Mouse (Mus musculus) mesoderm, embryonic 11.5 days (tissue): ENCODE data around the gene 6030458C11Rik.
A peak's percentile ranks its signal among the peaks of the same experiment; 100 is the strongest.
"Not testable (repeated sequence)": the region's sequence is repeated elsewhere in the genome, so short reads cannot be mapped to it uniquely, and the experiment has no call there.

ENCODE experiments used
- DNase-seq: peaks from one replicate; pipeline ENCODE4 v3.0.0-alpha.2; 2012; ENCODE audit warnings: low read depth, low spot score

6030458C11Rik gene

DNA sequence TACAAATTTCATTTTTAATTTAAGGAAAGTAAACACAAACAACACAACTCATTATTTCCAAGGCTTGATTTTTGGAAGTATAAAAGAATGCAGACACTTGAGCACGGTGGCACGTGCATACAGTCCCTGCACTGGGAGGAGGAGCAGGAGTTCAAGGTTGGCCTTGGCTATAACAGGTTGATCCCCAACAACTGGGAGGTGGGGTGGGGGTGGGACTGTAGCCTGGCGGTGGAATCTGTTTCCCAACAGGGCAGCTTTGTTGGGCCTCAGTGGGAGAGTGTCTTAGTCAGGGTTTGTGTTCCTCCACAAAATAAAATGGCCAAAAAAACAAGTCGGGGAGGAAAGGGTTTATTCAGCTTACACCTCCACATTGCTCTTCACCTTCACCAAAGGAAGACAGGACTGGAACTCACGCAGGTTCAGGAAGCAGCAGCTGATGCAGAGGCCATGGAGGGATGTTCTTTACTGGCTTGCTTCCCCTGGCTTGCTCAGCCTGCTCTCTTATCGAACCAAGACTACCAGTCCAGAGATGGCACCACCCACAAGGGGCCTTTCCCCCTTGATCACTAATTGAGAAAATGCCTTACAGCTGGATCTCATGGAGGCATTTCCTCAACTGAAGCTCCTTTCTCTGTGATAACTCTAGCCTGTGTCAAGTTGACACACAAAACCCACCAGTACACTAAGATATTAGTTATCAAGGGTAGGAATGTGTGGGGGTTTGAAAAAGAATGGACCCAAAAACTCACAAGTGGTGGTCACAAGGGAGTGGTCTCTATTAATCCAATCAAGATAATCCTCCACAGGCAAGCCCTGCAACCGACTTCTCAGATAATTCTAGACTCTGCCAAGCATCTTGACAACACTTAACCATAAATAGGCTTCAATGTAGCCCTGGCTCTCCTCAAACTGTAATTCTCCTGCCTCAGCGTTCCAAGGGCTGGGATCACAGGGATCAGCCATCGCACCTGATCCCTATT lies 1.7 kb downstream of the 6030458C11Rik start:
- DNase-seq: no peak

DNA sequence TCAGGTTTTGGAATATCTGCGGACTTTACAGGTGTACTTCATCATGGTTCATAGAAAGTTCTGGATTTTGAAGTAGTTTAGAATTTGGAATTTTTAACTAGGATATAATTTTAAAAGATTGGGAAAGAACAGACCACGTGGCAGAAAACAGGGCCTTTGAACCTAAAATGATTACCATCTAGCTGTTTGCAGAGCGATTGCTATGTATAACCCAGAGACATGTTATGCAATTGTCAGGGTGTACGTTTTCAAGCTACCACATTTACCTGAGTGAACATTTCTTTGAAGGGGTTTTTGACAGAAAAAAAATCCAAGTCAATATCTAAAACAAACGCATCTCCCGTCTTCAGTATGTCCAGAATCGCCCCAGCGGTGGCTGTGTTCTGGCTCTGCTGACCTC lies 6.9 kb downstream of the 6030458C11Rik start:
- DNase-seq: no peak

DNA sequence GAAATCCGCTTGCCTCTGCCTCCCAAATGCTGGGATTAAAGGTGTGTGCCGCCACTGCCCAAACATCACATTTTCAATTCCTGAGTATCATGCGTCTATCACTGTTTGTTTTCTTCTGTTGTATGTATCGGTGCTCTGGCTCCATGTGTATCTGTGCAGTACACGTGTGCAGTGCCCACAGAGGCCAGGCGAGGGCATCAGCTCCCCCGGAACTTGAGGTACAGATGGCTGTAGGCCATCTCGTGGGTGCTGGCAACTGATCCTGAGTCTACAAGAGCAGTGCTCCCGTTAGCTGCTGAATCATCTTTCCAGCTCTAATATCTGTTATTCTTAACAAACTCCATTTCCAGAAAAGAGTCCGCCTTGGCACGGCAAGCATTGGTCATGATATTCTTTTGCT lies 11.8 kb downstream of the 6030458C11Rik start:
- no peak for DNase-seq

DNA sequence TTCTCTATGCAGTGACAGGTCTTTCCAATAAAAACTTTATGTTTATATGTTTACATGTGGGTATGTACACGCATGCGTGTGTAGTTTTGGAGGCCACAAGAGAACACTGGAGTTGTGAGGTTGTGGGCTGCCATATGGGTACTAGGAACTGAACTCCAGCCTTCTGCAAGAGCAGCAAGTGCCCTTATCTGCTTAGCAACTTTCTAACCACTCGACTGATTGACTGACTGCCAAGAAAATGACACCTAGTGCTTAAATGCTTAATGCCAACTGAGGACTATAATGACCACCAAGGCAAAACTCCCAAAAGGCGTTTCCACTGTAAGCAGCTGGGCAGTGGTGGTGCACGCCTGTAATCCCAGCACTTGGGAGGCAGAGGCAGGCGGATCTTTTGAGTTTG lies 15.1 kb downstream of the 6030458C11Rik start:
- DNase-seq: no peak

DNA sequence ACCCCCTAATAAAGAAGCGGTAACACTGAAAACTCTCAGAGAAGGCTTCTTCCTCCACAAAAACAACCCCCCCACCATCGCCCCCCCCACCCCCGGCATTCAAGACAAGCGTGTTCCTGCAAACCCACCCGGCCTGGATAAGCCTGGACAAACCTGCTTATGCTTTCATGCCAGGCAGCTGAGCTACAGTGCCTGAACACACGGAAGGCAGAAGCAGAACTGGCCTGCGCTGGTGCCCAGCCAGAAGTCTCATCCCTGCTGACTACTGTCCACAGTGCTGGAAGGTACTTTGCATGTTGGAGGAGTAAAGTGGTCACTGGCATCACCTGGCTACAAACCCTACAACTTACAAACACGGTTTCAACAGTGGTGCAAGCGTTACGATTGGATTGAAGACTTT lies 17.4 kb downstream of the 6030458C11Rik start:
- DNase-seq: no peak

DNA sequence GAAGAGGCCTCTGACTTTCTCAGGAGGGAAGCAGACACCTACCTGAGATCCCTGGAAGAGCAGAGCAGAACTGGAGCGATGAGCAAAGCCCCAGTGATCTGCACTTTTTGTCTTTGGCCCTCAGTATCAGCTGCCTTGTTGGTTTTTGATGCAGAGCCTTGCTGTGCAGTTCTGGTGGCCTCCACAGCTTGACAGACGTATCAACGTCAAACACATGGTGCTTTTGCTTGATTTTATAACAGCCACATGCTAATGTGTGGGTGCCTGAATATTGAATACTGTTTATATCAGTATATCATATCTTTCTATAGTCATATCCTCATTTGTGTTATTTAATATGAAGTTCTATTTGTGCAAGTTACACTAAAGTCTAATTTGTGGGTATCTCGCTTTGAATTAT lies 19.4 kb downstream of the 6030458C11Rik start:
- DNase-seq: no peak

DNA sequence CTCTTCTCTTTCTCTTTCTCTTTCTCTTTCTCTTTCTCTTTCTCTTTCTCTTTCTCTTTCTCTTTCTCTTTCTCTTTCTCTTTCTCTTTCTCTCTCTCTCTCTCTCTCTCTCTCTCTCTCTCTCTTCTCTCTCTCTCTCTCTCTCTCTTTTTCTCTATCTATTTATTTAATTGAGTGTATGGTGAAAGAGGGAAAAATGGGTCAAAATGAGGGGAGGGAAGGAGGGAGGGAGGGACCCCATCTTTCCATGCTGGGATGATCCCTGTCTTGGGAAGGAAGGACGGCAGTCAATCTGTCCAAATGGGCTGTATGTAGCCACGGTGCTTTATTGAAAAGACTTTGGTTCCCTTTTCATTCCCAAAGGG lies 23.3 kb downstream of the 6030458C11Rik start:
- not testable (repeated sequence) for DNase-seq

DNA sequence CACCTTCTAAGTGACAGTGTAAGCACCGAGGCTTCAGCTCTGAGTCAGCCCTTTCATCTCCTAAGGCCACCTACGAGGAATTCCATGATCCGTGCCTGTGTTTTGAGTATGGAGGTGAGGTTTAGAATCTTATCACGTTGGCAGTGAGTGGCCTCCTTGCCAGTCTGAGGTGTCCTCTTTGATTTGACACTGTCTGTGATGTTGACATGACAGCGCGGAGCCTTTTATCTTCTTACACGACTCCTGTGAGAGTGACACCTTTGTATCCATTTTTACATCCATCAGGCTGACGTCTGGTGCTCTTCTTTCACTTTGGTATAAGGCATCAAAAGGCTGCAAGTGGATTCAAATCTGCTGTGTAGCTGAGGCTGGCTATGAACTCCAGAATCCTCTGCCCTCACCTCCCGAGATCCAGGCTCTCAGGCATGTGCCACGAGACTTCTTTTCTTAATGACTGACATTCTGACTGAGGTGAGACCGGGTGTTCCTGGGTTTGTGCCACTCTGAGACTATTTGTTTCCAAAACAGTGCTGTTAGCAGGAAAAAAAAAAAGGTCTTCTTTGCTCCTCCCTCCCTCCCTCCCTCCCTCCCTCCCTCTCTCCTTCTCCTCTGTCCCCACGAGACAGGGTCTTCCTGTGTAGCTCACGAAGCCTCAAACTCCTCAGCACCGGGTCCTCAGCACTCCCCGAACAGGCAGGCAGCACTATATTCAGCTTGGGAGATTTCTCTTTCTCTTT lies 23.9 kb downstream of the 6030458C11Rik start:
- no peak for DNase-seq

DNA sequence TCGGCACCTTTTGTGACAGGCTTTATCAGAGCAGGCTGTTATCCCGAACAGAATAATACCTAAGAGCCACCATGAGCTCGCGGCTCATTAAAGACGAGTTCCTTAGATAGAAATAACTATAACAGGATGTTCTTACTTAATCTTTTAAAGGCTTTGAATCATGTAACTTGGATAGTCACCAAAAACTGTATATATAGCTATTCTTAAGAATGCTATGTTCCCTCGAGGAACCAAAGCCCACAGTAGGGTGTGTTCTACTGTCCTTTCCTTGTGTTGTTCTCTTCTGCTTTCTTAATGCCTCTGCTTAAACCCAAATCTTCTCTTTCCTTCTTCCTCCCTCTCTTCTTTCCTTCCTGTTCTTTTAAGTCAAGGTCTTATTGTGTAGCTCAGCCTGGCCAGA lies 26.4 kb downstream of the 6030458C11Rik start:
- no peak for DNase-seq

DNA sequence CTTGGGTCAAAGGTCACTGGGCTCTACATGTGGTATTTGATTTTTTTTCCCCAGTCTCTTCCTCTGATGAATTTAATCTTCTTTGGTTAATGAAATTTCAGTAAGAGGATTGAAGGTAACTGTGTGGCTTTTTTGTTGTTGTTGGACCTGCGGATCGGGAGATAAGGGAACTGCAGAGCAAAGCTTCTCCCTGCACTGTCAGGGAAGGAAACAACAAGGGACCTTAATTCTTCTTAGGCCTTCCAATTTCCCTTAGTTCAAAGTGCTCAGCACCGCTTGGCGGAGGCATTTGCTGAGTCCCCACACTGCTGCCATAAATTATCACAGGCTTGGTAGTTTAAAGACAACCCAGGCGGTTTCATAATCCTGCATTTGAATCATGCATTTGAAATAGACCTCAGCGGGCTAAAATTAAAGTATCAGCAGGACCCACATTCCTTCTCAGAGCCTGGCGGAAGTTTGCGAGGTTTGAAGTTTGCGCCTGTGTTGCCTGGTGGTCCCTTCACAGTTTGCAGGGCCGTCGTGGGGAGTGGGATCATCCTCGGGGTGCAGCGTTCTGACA lies 28.5 kb downstream of the 6030458C11Rik start:
- no peak for DNase-seq

DNA sequence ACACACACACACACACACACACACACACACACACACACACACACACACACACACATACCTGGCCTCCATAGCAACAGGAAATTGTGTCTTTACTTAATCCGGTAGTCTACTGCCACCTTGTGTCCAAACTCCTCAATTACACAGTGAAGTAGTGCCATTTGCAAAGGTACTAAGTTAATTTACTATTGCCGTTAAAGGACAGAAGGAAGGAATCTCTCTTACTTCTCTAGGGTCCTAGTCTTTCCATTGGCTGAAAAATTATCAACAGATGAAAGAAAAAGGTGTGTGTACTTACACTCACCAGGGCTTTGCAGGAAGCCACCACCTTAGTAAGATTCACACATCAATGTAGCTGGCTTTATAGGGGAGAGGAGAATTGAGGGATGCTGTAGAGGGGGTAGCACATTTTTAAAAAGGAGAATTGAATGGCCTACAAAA lies 29.0 kb downstream of the 6030458C11Rik start:
- peak; percentile 90 for DNase-seq

DNA sequence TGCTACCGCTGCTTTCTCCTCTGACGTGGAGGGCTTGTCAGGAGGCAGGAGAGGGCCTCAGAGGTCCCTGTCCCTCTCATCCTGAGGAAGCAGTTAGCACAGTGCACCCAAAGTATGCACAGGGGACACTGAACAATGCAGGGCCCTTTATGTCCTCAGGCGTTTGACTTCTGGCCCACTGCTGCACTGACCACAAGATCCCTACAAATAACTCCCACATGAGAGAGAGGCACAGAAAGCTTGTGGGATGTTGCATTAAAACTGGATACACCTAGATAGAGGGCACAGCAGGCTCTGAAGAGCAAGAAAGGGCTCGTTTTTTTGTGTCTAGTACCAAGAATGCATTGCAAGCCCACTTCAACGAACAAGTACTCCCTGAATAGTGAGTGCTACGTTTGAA lies 30.1 kb downstream of the 6030458C11Rik start:
- DNase-seq: no peak

DNA sequence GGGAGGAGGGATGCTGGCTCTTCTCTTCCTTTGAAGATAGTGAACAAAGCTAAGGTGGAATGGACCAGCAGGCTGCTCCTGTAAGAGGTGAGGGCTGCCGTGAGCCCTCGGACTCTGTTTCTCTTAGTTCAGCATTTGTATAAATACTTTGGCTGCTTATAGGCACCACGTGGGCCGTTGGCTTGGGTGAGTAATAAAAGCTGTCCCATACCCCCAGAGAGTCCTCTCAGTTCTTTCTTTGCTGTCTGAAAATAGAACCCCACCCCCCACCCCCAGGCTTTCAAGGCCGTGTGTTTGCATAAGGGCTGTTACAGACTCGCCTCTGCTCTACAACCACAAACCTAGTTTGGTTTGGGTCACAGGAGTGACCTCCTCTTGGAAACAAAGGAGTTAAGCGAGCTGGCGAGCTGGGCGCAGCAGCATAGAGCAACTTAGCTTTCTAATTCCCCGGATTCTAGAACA lies 35.0 kb downstream of the 6030458C11Rik start:
- DNase-seq: peak; percentile 52

DNA sequence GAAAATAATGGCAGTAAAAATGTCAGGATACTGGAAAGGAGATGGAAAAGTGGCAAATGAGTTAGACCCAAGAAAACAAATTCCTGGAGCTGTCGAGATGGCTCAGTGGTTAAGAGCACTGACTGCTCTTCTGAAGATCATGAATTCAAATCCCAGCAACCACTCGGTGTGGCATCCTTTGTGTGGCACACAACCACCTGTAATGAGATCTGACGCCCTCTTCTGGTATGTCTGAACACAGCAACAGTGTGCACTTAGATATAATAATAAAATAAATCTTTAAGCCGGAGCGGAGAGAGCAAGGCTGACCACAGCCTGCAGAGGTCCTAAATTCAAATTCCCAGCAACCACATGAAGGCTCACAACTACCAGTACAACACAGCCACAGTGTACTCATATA lies 35.9 kb downstream of the 6030458C11Rik start:
- no peak for DNase-seq

DNA sequence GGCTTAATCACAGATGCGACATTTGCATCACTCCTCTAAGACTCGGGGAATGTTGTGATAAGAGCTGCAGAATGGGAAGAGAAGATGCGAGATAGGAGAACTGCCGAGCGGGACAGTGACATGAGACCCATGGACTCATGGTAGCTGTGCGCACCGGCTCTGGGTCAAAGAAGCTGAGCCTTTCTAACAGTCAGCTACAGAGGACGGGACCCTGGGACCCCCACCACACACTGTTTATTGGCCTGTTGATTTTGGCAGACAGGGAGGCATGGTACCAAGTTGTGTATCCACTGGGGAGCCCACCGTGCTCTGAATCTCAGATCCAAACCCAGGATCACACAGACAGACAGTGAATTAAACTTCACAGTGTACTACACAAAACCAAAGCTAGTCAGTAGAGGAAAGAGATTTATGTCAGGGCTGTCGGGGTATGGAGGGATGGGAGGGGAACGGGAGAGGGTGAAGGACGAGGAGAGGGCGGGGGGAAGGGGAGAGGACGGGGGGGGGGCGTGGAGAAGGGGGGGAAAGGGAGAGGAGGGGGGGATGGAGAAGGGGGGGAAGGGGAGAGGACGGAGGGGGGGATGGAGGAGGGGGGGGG lies 42.6 kb downstream of the 6030458C11Rik start:
- DNase-seq: no peak

DNA sequence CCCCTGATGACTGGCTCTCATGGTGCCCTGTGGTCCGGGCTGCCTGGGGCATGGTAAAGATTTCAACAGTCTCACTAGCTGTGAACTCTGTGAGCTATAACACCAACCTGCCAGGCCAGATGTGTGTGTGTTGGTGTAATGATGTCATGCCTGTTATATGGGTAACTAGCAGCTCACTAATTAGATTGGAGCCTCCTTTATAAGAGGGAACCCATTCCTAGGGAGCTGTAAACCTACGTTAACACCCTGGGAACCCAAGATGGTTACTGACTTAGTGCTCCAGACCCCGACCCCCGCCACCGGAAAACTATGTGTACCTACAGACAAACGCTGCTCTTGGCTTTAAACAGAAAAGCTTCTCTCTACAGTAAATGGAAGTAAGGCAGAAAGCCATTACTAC lies 43.2 kb downstream of the 6030458C11Rik start:
- DNase-seq: no peak

DNA sequence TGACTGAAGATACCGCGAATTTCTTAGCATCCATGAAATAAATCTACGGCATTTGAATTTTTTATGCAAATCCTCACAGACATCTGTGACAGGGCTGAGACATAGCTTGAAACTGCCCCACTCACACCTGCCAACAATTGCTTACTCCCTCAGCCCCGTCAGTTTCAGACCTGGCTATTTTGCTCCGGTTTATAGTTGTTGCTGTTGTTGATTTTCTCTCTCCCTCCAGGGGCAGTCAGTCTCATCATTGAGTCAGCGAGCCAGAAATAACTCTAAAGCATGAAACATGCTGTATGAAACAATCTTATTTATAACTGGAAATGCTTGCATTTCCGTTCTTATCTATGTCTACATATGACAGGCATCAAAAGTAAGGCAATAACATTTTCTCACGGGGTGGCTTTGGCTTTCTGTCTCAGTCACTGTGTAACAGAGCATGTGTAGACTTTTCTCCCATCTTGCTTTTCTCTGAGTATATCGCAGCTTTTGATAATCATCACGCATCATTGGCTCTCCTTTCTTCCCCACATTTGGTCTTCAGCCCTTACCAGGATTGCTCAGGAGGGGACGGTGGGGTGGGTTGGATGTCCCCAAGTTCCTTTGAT lies 50.2 kb downstream of the 6030458C11Rik start:
- no peak for DNase-seq

DNA sequence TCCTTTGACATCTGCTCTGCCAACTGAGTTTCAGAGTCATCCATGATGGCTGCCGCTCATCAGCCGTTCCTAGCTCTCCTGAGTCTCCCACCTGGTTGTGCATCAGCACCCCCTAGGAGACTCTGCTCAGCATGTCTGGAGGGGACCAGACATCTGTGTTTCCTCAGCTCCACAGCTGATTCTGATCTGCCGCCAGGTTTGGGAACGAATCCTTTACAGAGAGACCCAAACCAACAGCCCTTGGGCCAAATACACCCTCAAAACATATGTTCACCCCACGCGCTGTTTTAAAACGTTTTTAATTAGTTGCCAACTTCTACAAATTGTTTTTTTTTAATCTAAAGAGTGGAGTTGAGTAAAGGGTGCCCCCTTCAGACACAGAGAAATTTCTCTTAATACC lies 53.5 kb downstream of the 6030458C11Rik start:
- no peak for DNase-seq

DNA sequence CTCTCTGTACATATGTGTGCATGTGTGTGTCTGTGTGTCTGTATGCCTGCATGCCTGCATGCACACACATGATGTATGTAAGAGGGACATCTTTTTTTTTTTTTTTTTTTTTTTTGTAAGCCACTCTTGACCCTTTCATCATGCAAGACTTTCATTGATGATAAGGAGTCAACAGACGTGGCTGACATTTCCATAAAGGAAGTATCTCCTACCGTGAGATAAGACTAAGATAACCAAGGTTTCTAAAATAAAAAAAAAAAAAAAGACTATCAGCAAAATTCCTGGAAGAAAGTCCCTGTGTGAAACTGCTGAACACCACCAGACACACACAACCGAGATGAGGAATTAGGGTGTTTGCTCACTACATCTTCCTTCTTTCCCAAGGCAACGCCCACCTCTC lies 57.6 kb downstream of the 6030458C11Rik start:
- no peak for DNase-seq

DNA sequence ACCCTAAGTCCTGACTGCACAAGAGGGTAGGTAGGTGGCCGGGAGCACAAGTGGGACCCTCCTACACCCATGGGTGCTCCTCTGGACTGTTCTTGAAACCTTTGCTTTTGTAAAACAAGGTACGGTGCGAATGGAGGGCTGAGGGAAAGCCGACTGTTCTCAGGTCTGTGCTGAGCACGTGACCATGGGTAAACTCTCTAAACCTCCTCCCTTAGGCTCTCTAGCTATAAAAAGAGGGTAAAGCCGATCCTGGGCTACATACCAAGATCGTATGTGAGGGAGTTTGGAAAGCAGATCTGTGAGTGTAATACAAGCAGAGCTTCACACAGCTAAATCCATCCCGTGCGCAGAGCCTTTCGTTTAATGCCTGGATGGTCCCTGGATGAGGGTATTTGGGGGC lies 61.3 kb downstream of the 6030458C11Rik start:
- DNase-seq: no peak

DNA sequence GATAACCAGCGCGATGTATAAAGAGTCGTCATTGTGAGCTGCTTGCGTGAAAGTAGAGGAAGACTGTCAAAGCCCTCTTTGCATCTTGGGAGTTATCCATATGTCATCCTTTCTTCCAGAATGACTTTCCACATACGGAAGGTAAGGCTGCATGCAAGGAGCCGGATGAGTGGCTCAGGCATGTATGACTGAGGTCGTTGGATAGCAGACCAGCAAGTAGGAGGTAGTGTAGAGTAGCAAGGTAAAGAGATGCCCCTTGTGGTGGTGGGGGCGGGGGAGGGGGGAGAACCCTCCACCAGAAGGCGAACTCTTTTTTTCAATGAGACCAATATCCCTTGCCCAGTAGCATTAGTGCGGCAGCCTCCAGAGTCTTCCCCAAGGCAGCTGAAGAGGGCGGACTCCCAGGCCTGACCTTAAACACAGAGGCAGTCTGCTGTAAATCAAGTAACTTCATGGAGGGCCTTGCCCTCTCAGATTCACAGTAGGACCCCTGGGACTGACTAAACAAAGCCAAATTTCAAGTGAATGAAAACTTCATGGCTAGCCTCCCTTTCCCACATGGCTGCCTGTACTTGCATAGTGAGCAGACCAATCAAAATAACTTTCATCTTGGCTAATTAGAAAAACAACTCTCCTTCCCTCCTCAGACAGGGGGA lies 62.1 kb downstream of the 6030458C11Rik start:
- peak; percentile 77 for DNase-seq
